Mouse (Mus musculus) midbrain, embryonic 10.5 days (tissue): ENCODE results near the gene Loxl1. TPM values are rescaled to one million over a fixed set of nuclear protein-coding genes. Genes with fewer than 3 reads are reported as not detected.
"Not testable (repeated sequence)": the region's sequence is repeated elsewhere in the genome, so short reads cannot be mapped to it uniquely, and the experiment has no call there.

Experiments used
- DNase-seq: peaks from one replicate; pipeline ENCODE4 v3.0.0-alpha.2; 2017; ENCODE audit warnings: low spot score
- H3K27ac ChIP-seq: fragments of 300-500 bp; sonication (generic); replicated peaks from 2 replicates; pipeline ENCODE4 v1.5.1; 2016; ENCODE audit warnings: mild to moderate bottlenecking
- H3K27me3 ChIP-seq: fragments of 300-500 bp; sonication (generic); 2 replicates; pipeline ENCODE4 v1.6.1; 2016; ENCODE audit warnings: low read depth, mild to moderate bottlenecking; ENCODE audit not compliant: poor library complexity, severe bottlenecking
- H3K36me3 ChIP-seq: fragments of 300-500 bp; sonication (generic); 2 replicates; pipeline ENCODE4 v1.6.1; 2016; ENCODE audit warnings: mild to moderate bottlenecking, moderate library complexity
- H3K4me1 ChIP-seq: fragments of 300-500 bp; sonication (generic); 2 replicates; pipeline ENCODE4 v1.6.1; 2016
- H3K4me3 ChIP-seq: fragments of 300-500 bp; sonication (generic); 2 replicates; pipeline ENCODE4 v1.5.1; 2016; ENCODE audit warnings: mild to moderate bottlenecking, moderate library complexity
- H3K9me3 ChIP-seq: fragments of 300-500 bp; sonication (generic); replicated peaks from 2 replicates; pipeline ENCODE4 v1.6.1; 2016; ENCODE audit warnings: mild to moderate bottlenecking
- WGBS: fragments of 180-500 bp; shearing (Covaris S2); methylation state at CpG from one replicate; pipeline ENCODE4 v1.1.7; 2016; 5-methylcytosine and 5-hydroxymethylcytosine counted together
- polyA plus RNA-seq: library from polyadenylated mRNA; unstranded; fragments of >200 nt; fragmentation: Nextera tagmentation; extraction: Ambion mirVana; gene quantifications from 2 replicates; pipeline ENCODE4 v1.2.1, GENCODE M21; 2016

Loxl1 gene
- polyA plus RNA-seq, 1 experiment from 2014 or later, result 6.9 TPM

- Histone ChIP-seq H3K4me3 (no peak overlapping the region), H3K27me3 (no peaks in the 10 kb centered on the region), H3K36me3 (no peaks in the 10 kb centered on the region), H3K9me3 (no peaks in the 10 kb centered on the region), H3K27ac (no peak overlapping the region), H3K4me1 (peaks cover 1% of the 10 kb centered on the region)
- 42% methylated on average over 9 of the region's 9 CpGs for WGBS
- peak; percentile 68 for DNase-seq
These were observed 32.5 kb downstream of the Loxl1 start for GRCm38 (mm10) chr9:58280259-58281109.

- no peaks in the 10 kb centered on the region for H3K36me3 ChIP-seq
- H3K4me1 ChIP-seq, result peaks cover 8% of the 10 kb centered on the region
- no peaks in the 10 kb centered on the region for H3K27me3 ChIP-seq
- no peak for DNase-seq
- no peaks in the 10 kb centered on the region for H3K9me3 ChIP-seq
- 72% methylated on average over 5 of the region's 5 CpGs for WGBS
- no peak overlapping the region for H3K27ac ChIP-seq
- H3K4me3 ChIP-seq, result no peak overlapping the region
These were observed 33.2 kb downstream of the Loxl1 start for GRCm38 (mm10) chr9:58279780-58280179.

- Histone ChIP-seq H3K27me3 (no peaks in the 10 kb centered on the region), H3K4me3 (no peak overlapping the region), H3K4me1 (peaks cover 9% of the 10 kb centered on the region), H3K9me3 (no peaks in the 10 kb centered on the region), H3K27ac (no peak overlapping the region), H3K36me3 (no peaks in the 10 kb centered on the region)
- WGBS, result 53% methylated on average over 4 of the region's 4 CpGs
- no peak for DNase-seq
These were observed 33.9 kb downstream of the Loxl1 start for GRCm38 (mm10) chr9:58278821-58279723.

GRCm38 (mm10) chr9:58278313-58278712 is 34.7 kb downstream of the Loxl1 start:
- no peak for DNase-seq
- Histone ChIP-seq H3K4me1 (peaks cover 9% of the 10 kb centered on the region), H3K27me3 (no peaks in the 10 kb centered on the region), H3K36me3 (no peaks in the 10 kb centered on the region), H3K4me3 (no peak overlapping the region), H3K27ac (no peak overlapping the region), H3K9me3 (no peaks in the 10 kb centered on the region)
- WGBS, result 90% methylated on average over 4 of the region's 4 CpGs

GRCm38 (mm10) chr9:58276346-58276745 is 36.6 kb downstream of the Loxl1 start:
- H3K36me3 ChIP-seq, result no peaks in the 10 kb centered on the region
- no peak overlapping the region for H3K4me3 ChIP-seq
- H3K27me3 ChIP-seq, result no peaks in the 10 kb centered on the region
- WGBS, result 65% methylated on average over 5 of the region's 5 CpGs
- no peak overlapping the region for H3K27ac ChIP-seq
- no peak for DNase-seq
- H3K9me3 ChIP-seq, result no peaks in the 10 kb centered on the region
- peaks cover 19% of the 10 kb centered on the region for H3K4me1 ChIP-seq

GRCm38 (mm10) chr9:58275797-58276196 is 37.2 kb downstream of the Loxl1 start:
- Histone ChIP-seq H3K9me3 (no peaks in the 10 kb centered on the region), H3K36me3 (no peaks in the 10 kb centered on the region), H3K4me3 (no peak overlapping the region), H3K27ac (no peak overlapping the region), H3K4me1 (peaks cover 19% of the 10 kb centered on the region), H3K27me3 (no peaks in the 10 kb centered on the region)
- no peak for DNase-seq
- 88% methylated on average over 3 of the region's 3 CpGs for WGBS

GRCm38 (mm10) chr9:58275115-58275774 is 37.7 kb downstream of the Loxl1 start:
- DNase-seq, result no peak
- peaks cover 19% of the 10 kb centered on the region for H3K4me1 ChIP-seq
- 51% methylated on average over 8 of the region's 8 CpGs for WGBS
- H3K36me3 ChIP-seq, result no peaks in the 10 kb centered on the region
- H3K4me3 ChIP-seq, result no peak overlapping the region
- H3K27ac ChIP-seq, result no peak overlapping the region
- H3K9me3 ChIP-seq, result no peaks in the 10 kb centered on the region
- no peaks in the 10 kb centered on the region for H3K27me3 ChIP-seq

- WGBS, result 68% methylated on average over 3 of the region's 3 CpGs
- no peak for DNase-seq
- peaks cover 19% of the 10 kb centered on the region for H3K4me1 ChIP-seq
- H3K36me3 ChIP-seq, result no peaks in the 10 kb centered on the region
- no peaks in the 10 kb centered on the region for H3K9me3 ChIP-seq
- no peaks in the 10 kb centered on the region for H3K27me3 ChIP-seq
- H3K27ac ChIP-seq, result no peak overlapping the region
- H3K4me3 ChIP-seq, result no peak overlapping the region
These were observed 38.4 kb downstream of the Loxl1 start for GRCm38 (mm10) chr9:58274626-58275025.

- H3K27ac ChIP-seq, result no peak overlapping the region
- no peak for DNase-seq
- peaks cover 19% of the 10 kb centered on the region for H3K4me1 ChIP-seq
- no peaks in the 10 kb centered on the region for H3K27me3 ChIP-seq
- WGBS, result 84% methylated on average over 7 of the region's 7 CpGs
- no peak overlapping the region for H3K4me3 ChIP-seq
- no peaks in the 10 kb centered on the region for H3K36me3 ChIP-seq
- no peaks in the 10 kb centered on the region for H3K9me3 ChIP-seq
These were observed 38.8 kb downstream of the Loxl1 start for GRCm38 (mm10) chr9:58274101-58274604.

GRCm38 (mm10) chr9:58272855-58273254 is 40.1 kb downstream of the Loxl1 start:
- Histone ChIP-seq H3K36me3 (no peaks in the 10 kb centered on the region), H3K27me3 (no peaks in the 10 kb centered on the region), H3K4me3 (no peak overlapping the region), H3K9me3 (no peaks in the 10 kb centered on the region), H3K4me1 (peaks cover 19% of the 10 kb centered on the region), H3K27ac (no peak overlapping the region)
- no peak for DNase-seq
- WGBS, result 77% methylated on average over 9 of the region's 9 CpGs

- 81% methylated on average over 2 of the region's 2 CpGs for WGBS
- no peak for DNase-seq
These were observed 40.9 kb downstream of the Loxl1 start for GRCm38 (mm10) chr9:58272068-58272541.

GRCm38 (mm10) chr9:58271551-58271950 is 41.4 kb downstream of the Loxl1 start:
- H3K9me3 ChIP-seq, DNase-seq, H3K27me3 ChIP-seq, H3K27ac ChIP-seq, H3K36me3 ChIP-seq, H3K4me3 ChIP-seq: not testable (repeated sequence)
- 94% methylated on average over 9 of the region's 9 CpGs for WGBS
- H3K4me1 ChIP-seq, result peaks cover 19% of the 10 kb centered on the region

More at GRCm38 (mm10) chr9:58272068-58272541, 40.9 kb downstream of the Loxl1 start:
- Histone ChIP-seq H3K36me3 (no peaks in the 10 kb centered on the region), H3K4me3 (no peak overlapping the region), H3K27me3 (no peaks in the 10 kb centered on the region), H3K27ac (no peak overlapping the region), H3K4me1 (peaks cover 19% of the 10 kb centered on the region), H3K9me3 (no peaks in the 10 kb centered on the region)
